Mouse (Mus musculus) lung, embryonic 15.5 days (tissue): Measurements from ENCODE around the gene Lamtor1. TPM values are rescaled to one million over a fixed set of nuclear protein-coding genes. Genes with fewer than 3 reads are reported as not detected.

Experiments
- ATAC-seq: fragments of 200-750 bp; cut with Nextera tagmentation; 2 replicates; pipeline ENCODE4 v1.8.0; 2017; ENCODE audit warnings: moderate number of reproducible peaks, borderline replicate concordance; ENCODE audit not compliant: low FRiP score, low TSS enrichment; ENCODE audit errors: extremely low read depth
- H3K27ac ChIP-seq: fragments of 300-500 bp; sonication (generic); 2 replicates; pipeline ENCODE4 v1.5.1; 2015; ENCODE audit warnings: moderate library complexity, mild to moderate bottlenecking, inconsistent platforms
- H3K27me3 ChIP-seq: fragments of 300-500 bp; sonication (generic); 2 replicates; pipeline ENCODE4 v1.6.1; 2015; ENCODE audit warnings: inconsistent platforms
- H3K36me3 ChIP-seq: fragments of 300-500 bp; sonication (generic); 2 replicates; pipeline ENCODE4 v1.6.1; 2015; ENCODE audit warnings: inconsistent platforms
- H3K4me1 ChIP-seq: fragments of 300-500 bp; sonication (generic); 2 replicates; pipeline ENCODE4 v1.6.1; 2015; ENCODE audit warnings: inconsistent platforms
- H3K4me2 ChIP-seq: fragments of 300-500 bp; sonication (generic); 2 replicates; pipeline ENCODE4 v1.6.1; 2015; ENCODE audit warnings: inconsistent platforms, mild to moderate bottlenecking, moderate library complexity
- H3K4me3 ChIP-seq: fragments of 300-500 bp; sonication (generic); 2 replicates; pipeline ENCODE4 v1.5.1; 2015; ENCODE audit warnings: mild to moderate bottlenecking, inconsistent platforms
- H3K9ac ChIP-seq: fragments of 300-500 bp; sonication (generic); 2 replicates; pipeline ENCODE4 v1.6.1; 2015; ENCODE audit warnings: inconsistent platforms
- H3K9me3 ChIP-seq: fragments of 300-500 bp; sonication (generic); 2 replicates; pipeline ENCODE4 v1.6.1; 2016; ENCODE audit warnings: inconsistent platforms
- WGBS: fragments of 180-500 bp; shearing (Covaris S2); methylation state at CpG from one replicate; pipeline ENCODE4 v1.1.7; 2015; 5-methylcytosine and 5-hydroxymethylcytosine counted together
- polyA plus RNA-seq: library from polyadenylated mRNA; unstranded; fragments of >200 nt; fragmentation: Nextera tagmentation; extraction: Ambion mirVana; gene quantifications from 2 replicates; pipeline ENCODE4 v1.2.1, GENCODE M21; 2015

The Lamtor1 gene
- 165 and 170 TPM in 2 replicates for polyA plus RNA-seq

- ATAC-seq: peak; percentile 97
- peak within 1 kb of the TSS; percentile 98 for H3K27ac ChIP-seq
- no peaks in the 10 kb centered on the region for H3K9me3 ChIP-seq
- no peaks in the 10 kb centered on the region for H3K27me3 ChIP-seq
- under 1% methylated on average over 60 of the region's 61 CpGs for WGBS
- peak within 1 kb of the TSS; percentile 86 for H3K4me3 ChIP-seq
- H3K4me1 ChIP-seq: peaks cover 24% of the 10 kb centered on the region
- peak within 1 kb of the TSS; percentile 96 for H3K9ac ChIP-seq
- H3K36me3 ChIP-seq: peaks cover 15% of the 10 kb centered on the region
- H3K4me2 ChIP-seq: peak within 1 kb of the TSS; percentile 86
These were observed at the start of gene Lamtor1 for GRCm38 (mm10) chr7:101905561-101906286. Gene Lamtor1 (plus strand): TSS chr7:101905904.

GRCm38 (mm10) chr7:101857094-101857493 lies 48.6 kb upstream of the Lamtor1 start, which contains the start of gene Folr2:
Gene Folr2 (minus strand): TSS chr7:101857194.
- Histone ChIP-seq H3K27me3 (no peaks in the 10 kb centered on the region), H3K36me3 (no peaks in the 10 kb centered on the region), H3K4me3 (no peak within 1 kb of the TSS), H3K4me1 (no peaks in the 10 kb centered on the region), H3K9ac (no peak within 1 kb of the TSS), H3K4me2 (no peak within 1 kb of the TSS), H3K27ac (no peak within 1 kb of the TSS), H3K9me3 (no peaks in the 10 kb centered on the region)
- 81% methylated on average over 4 of the region's 4 CpGs for WGBS
- ATAC-seq: no peak

- Histone ChIP-seq H3K4me1 (no peaks in the 10 kb centered on the region), H3K9ac (no peak overlapping the region), H3K4me3 (no peak overlapping the region), H3K4me2 (no peak overlapping the region), H3K27ac (no peak overlapping the region), H3K36me3 (no peaks in the 10 kb centered on the region), H3K9me3 (no peaks in the 10 kb centered on the region), H3K27me3 (no peaks in the 10 kb centered on the region)
- no peak for ATAC-seq
- WGBS: 70% methylated on average over 9 of the region's 9 CpGs
These were observed 47.3 kb upstream of the Lamtor1 start for GRCm38 (mm10) chr7:101858362-101858761.

GRCm38 (mm10) chr7:101860978-101861377 lies 44.7 kb upstream of the Lamtor1 start:
- Histone ChIP-seq H3K27me3 (no peaks in the 10 kb centered on the region), H3K9ac (no peak overlapping the region), H3K4me1 (no peaks in the 10 kb centered on the region), H3K4me3 (no peak overlapping the region), H3K9me3 (no peaks in the 10 kb centered on the region), H3K4me2 (no peak overlapping the region), H3K36me3 (no peaks in the 10 kb centered on the region), H3K27ac (no peak overlapping the region)
- ATAC-seq: no peak

- no peaks in the 10 kb centered on the region for H3K4me1 ChIP-seq
- no peaks in the 10 kb centered on the region for H3K9me3 ChIP-seq
- no peak overlapping the region for H3K4me3 ChIP-seq
- H3K27ac ChIP-seq: no peak overlapping the region
- WGBS: 48% methylated on average over 3 of the region's 3 CpGs
- ATAC-seq: no peak
- H3K4me2 ChIP-seq: no peak overlapping the region
- H3K9ac ChIP-seq: no peak overlapping the region
- no peaks in the 10 kb centered on the region for H3K36me3 ChIP-seq
- H3K27me3 ChIP-seq: no peaks in the 10 kb centered on the region
These were observed 43.4 kb upstream of the Lamtor1 start for GRCm38 (mm10) chr7:101862291-101862690.

- no peak for ATAC-seq
- Histone ChIP-seq H3K4me2 (no peak within 1 kb of the TSS), H3K4me1 (no peaks in the 10 kb centered on the region), H3K9ac (no peak within 1 kb of the TSS), H3K27me3 (no peaks in the 10 kb centered on the region), H3K9me3 (no peaks in the 10 kb centered on the region), H3K4me3 (no peak within 1 kb of the TSS), H3K27ac (no peak within 1 kb of the TSS), H3K36me3 (no peaks in the 10 kb centered on the region)
- 57% methylated on average over 3 of the region's 3 CpGs for WGBS
These were observed 42.3 kb upstream of the Lamtor1 start, which contains the start of gene Anapc15 for GRCm38 (mm10) chr7:101863415-101863814. Gene Anapc15 (plus strand): TSS chr7:101863715.

- Histone ChIP-seq H3K9ac (no peak overlapping the region), H3K4me3 (no peak overlapping the region), H3K27me3 (no peaks in the 10 kb centered on the region), H3K36me3 (no peaks in the 10 kb centered on the region), H3K9me3 (no peaks in the 10 kb centered on the region), H3K4me2 (no peak overlapping the region), H3K4me1 (no peaks in the 10 kb centered on the region), H3K27ac (no peak overlapping the region)
- ATAC-seq: no peak
- WGBS: 73% methylated on average over 11 of the region's 11 CpGs
These were observed 39.0 kb upstream of the Lamtor1 start for GRCm38 (mm10) chr7:101866491-101867265.

- WGBS: 87% methylated on average over 4 of the region's 4 CpGs
- Histone ChIP-seq H3K4me3 (no peak overlapping the region), H3K27me3 (no peaks in the 10 kb centered on the region), H3K36me3 (no peaks in the 10 kb centered on the region), H3K9ac (no peak overlapping the region), H3K4me1 (no peaks in the 10 kb centered on the region), H3K27ac (no peak overlapping the region), H3K4me2 (no peak overlapping the region), H3K9me3 (no peaks in the 10 kb centered on the region)
- no peak for ATAC-seq
These were observed 38.2 kb upstream of the Lamtor1 start for GRCm38 (mm10) chr7:101867482-101867881.

GRCm38 (mm10) chr7:101868241-101869162 lies 37.2 kb upstream of the Lamtor1 start:
- 61% methylated on average over 13 of the region's 13 CpGs for WGBS
- Histone ChIP-seq H3K4me3 (no peak overlapping the region), H3K27me3 (no peaks in the 10 kb centered on the region), H3K4me2 (no peak overlapping the region), H3K4me1 (no peaks in the 10 kb centered on the region), H3K9ac (no peak overlapping the region), H3K27ac (no peak overlapping the region), H3K36me3 (no peaks in the 10 kb centered on the region), H3K9me3 (no peaks in the 10 kb centered on the region)
- no peak for ATAC-seq

- Histone ChIP-seq H3K4me2 (no peak overlapping the region), H3K9me3 (no peaks in the 10 kb centered on the region), H3K36me3 (no peaks in the 10 kb centered on the region), H3K27ac (no peak overlapping the region), H3K27me3 (no peaks in the 10 kb centered on the region), H3K4me3 (no peak overlapping the region), H3K4me1 (no peaks in the 10 kb centered on the region), H3K9ac (no peak overlapping the region)
- 70% methylated on average over 7 of the region's 7 CpGs for WGBS
- ATAC-seq: no peak
These were observed 36.6 kb upstream of the Lamtor1 start for GRCm38 (mm10) chr7:101869163-101869500.

GRCm38 (mm10) chr7:101870629-101871028 lies 35.1 kb upstream of the Lamtor1 start, which contains the start of gene Folr1:
Gene Folr1 (minus strand): TSS chr7:101870788.
- no peak for ATAC-seq
- Histone ChIP-seq H3K36me3 (no peaks in the 10 kb centered on the region), H3K9ac (no peak within 1 kb of the TSS), H3K27me3 (no peaks in the 10 kb centered on the region), H3K4me1 (no peaks in the 10 kb centered on the region), H3K9me3 (no peaks in the 10 kb centered on the region), H3K4me2 (no peak within 1 kb of the TSS), H3K27ac (no peak within 1 kb of the TSS), H3K4me3 (no peak within 1 kb of the TSS)
- WGBS: 66% methylated on average over 2 of the region's 2 CpGs
